Mouse (Mus musculus): Measurements from ENCODE around the gene Ehbp1l1. TPM values are rescaled to one million over a fixed set of nuclear protein-coding genes. Genes with fewer than 3 reads are reported as not detected.

Gene Ehbp1l1
- total and polyA plus RNA-seq, 3 experiments = 30.4 to 62.6 (median 57.0) TPM

DNA sequence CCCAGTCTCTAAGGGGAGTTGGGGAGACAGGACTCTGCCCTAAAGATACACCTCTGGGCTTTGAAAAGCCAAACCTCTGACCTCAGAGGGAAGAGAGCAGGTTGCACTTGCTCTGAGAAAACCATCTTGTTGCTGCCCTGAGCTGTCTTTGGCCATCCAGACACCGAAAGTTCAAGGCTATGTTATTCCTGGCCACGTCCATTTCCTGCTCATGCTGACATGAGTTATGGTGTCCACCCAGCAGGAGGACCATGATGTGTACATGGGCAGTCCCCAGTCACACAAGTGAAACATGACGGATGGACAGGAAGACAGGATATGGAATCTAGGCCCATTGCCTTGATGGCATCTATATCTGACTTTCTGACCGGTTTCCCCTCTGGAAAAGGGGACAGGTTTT lies 45.7 kb downstream of the Ehbp1l1 start:
- H3K36me3 ChIP-seq (replicated peaks in 1 of 2; ENCODE audit: control insufficient read depth in 1 of 2, insufficient read depth in 1 of 2, low read length in 1 of 2) = peaks cover 92% of the 10 kb centered on the region in 2 experiments
- H3K9me3 ChIP-seq (replicated peaks; ENCODE audit: low read length) = no peaks in the 10 kb centered on the region
- DNase-seq (ENCODE audit: extremely low read depth) = no peak
- TF ChIP-seq POLR2A (IDR thresholded peaks at IDR 0.05; ENCODE audit: low read depth, low read length) (no peak), HCFC1 (IDR thresholded peaks at IDR 0.05; ENCODE audit: low read depth, low read length) (no peak), MXI1 (IDR thresholded peaks at IDR 0.05; ENCODE audit: low read depth, low read length) (no peak), CHD1 (IDR thresholded peaks at IDR 0.05; ENCODE audit: low read depth, low read length) (no peak), EP300 (IDR thresholded peaks at IDR 0.05; ENCODE audit: low read length) (no peak), JUND (conservative IDR thresholded peaks at IDR 0.05; ENCODE audit: low read depth, low read length) (no peak), ZKSCAN1 (IDR thresholded peaks at IDR 0.05; ENCODE audit: borderline replicate concordance, low read depth, low read length) (no peak), CTCF (conservative IDR thresholded peaks at IDR 0.05 in 1 of 2, IDR thresholded peaks at IDR 0.05 in 1 of 2; ENCODE audit: low read depth in 2 of 2, low read length in 2 of 2) (no peak), USF2 (conservative IDR thresholded peaks at IDR 0.05; ENCODE audit: low read depth, low read length) (no peak), E2F4 (IDR thresholded peaks at IDR 0.05; ENCODE audit: insufficient replicate concordance, low read depth, low read length) (no peak), RCOR1 (conservative IDR thresholded peaks at IDR 0.05; ENCODE audit: low read depth, low read length) (no peak), ZC3H11A (IDR thresholded peaks at IDR 0.05; ENCODE audit: low read depth, low read length) (no peak), CHD2 (IDR thresholded peaks at IDR 0.05; ENCODE audit: low read length) (no peak), TBP (conservative IDR thresholded peaks at IDR 0.05; ENCODE audit: low read depth, low read length) (no peak), POLR2AphosphoS2 (IDR thresholded peaks at IDR 0.05; ENCODE audit: low read depth, low read length) (no peak), TCF12 (IDR thresholded peaks at IDR 0.05; ENCODE audit: low read depth, low read length) (no peak), USF1 (IDR thresholded peaks at IDR 0.05; ENCODE audit: low read depth, low read length) (no peak), ELF1 (IDR thresholded peaks at IDR 0.05; ENCODE audit: low read depth, low read length) (no peak)
- no peak overlapping the region for H3K27ac ChIP-seq (ENCODE audit: insufficient read depth, low read depth)
- dilution Hi-C loops (cut with MboI; ENCODE audit: extremely low pct_ligation_motif_present, extremely low pct_unique_long_range_greater_than_20kb, low sequenced_read_pairs) = no loop called here
- no peak overlapping the region for H3K9ac ChIP-seq (ENCODE audit: insufficient read depth, low read depth)
- no peak overlapping the region for H3K4me2 ChIP-seq (ENCODE audit: insufficient read depth, low read depth, poor library complexity, severe bottlenecking)
- H3K4me3 ChIP-seq (replicated peaks in 1 of 3; ENCODE audit: low read depth in 2 of 3, low read length in 2 of 3, poor library complexity in 1 of 3) = no peak overlapping the region
- no peaks in the 10 kb centered on the region for H3K4me1 ChIP-seq (ENCODE audit: control insufficient read depth in 1 of 2, insufficient read depth in 2 of 2)
- no peaks in the 10 kb centered on the region for H3K79me2 ChIP-seq (replicated peaks; ENCODE audit: control insufficient read depth, extremely low read depth, insufficient read depth, poor library complexity, severe bottlenecking)
- no peaks in the 10 kb centered on the region for H3K27me3 ChIP-seq (replicated peaks)
- in situ Hi-C loops (cut with MboI; ENCODE audit: low pct_ligation_motif_present, low pct_unique_long_range_greater_than_20kb, low sequenced_read_pairs) = no loop called here

- in situ Hi-C loops (cut with MboI; ENCODE audit: low pct_ligation_motif_present, low pct_unique_long_range_greater_than_20kb, low sequenced_read_pairs) (no loop called here), dilution Hi-C loops (cut with MboI; ENCODE audit: extremely low pct_ligation_motif_present, extremely low pct_unique_long_range_greater_than_20kb, low sequenced_read_pairs) (no loop called here)
- Histone ChIP-seq H3K9ac (ENCODE audit: insufficient read depth, low read depth) (no peak overlapping the region), H3K36me3 (replicated peaks in 1 of 2; ENCODE audit: control insufficient read depth in 1 of 2, insufficient read depth in 1 of 2, low read length in 1 of 2) (peaks cover 80 to 90% of the 10 kb centered on the region in 2 experiments), H3K27me3 (replicated peaks) (no peaks in the 10 kb centered on the region), H3K9me3 (replicated peaks; ENCODE audit: low read length) (no peaks in the 10 kb centered on the region), H3K4me2 (ENCODE audit: insufficient read depth, low read depth, poor library complexity, severe bottlenecking) (no peak overlapping the region), H3K4me1 (ENCODE audit: control insufficient read depth in 1 of 2, insufficient read depth in 2 of 2) (peaks cover 0 to 6% of the 10 kb centered on the region in 2 experiments; a peak in 2 of 4 replicates), H3K27ac (ENCODE audit: insufficient read depth, low read depth) (no peak overlapping the region), H3K4me3 (replicated peaks in 1 of 3; ENCODE audit: low read depth in 2 of 3, low read length in 2 of 3, poor library complexity in 1 of 3) (no peak overlapping the region), H3K79me2 (replicated peaks; ENCODE audit: control insufficient read depth, extremely low read depth, insufficient read depth, poor library complexity, severe bottlenecking) (0 out of 2 replicates have a peak, but pooled peaks cover under 1% of the 10 kb centered on the region)
- no peak for DNase-seq (ENCODE audit: extremely low read depth)
- no peak for TF ChIP-seq CTCF (conservative IDR thresholded peaks at IDR 0.05 in 1 of 2, IDR thresholded peaks at IDR 0.05 in 1 of 2; ENCODE audit: low read depth in 2 of 2, low read length in 2 of 2)
Observed at GRCm38 (mm10) chr19:5668372-5668771, 57.7 kb downstream of the Ehbp1l1 start.
